Mouse (Mus musculus): ENCODE data around the gene Epn2. TPM values are rescaled to one million over a fixed set of nuclear protein-coding genes. Genes with fewer than 3 reads are reported as not detected.

Gene Epn2
- total RNA-seq, 2 experiments from 2014 or later = not detected

DNA sequence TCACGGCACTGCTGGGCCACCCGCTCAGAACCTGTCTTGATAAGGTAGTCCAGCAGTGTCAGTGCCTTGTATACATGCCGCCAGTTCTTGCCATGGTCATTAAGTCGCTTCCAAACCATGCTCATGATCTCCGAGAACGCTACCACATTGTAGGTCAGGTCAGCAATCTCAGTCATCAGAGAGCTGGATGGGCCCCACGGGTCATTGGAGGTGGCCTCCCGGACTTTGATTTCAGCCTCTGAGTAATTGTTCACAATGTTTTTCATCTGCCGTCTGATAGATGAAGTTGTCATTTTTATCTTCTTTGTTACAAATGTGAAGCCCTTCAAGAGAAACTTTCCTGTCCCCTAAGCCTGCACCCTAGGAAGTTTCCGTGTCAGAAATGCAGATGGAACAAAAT is 33.0 kb downstream of the Epn2 start:
- ATAC-seq (replicated peaks; ENCODE audit: poor library complexity, severe bottlenecking) = no peak

DNA sequence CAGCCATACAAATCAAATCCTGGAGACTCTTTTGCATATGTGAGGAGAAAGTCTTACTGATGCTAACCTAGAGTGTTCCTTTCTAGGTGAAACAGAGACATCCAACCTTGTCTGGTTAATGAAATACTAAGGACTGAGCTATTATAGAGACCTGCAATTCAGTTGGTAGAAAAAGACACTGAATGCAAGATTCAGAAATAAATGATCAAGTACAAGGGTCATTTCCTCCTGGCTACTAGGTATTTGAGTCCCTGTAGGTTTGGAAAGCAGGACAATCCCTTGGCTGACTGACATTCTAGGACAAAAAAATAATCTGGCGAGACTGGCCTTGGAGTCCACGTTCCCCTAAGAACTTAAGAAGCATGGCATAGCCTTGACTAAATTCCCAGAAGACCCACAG is 33.9 kb downstream of the Epn2 start:
- no peak for ATAC-seq (replicated peaks; ENCODE audit: poor library complexity, severe bottlenecking)

DNA sequence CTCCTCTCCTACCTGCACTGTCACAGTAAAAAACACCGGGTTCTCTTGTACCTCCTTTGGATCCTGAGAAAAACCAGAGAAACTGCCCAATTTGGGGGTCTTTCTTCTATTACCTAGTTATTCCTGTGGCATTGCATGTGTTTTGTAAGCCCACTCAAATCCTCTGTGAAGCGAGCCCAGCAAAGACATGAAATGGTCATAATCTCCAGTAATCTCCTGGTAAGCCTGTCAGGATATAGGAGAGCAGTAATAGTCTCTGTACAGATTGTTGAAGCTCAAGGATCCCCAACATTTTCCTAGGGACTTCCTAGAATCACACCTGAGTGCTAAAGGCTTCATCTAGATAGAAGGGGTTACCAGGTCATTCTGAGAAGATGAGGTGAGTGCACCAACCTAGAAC is 38.4 kb downstream of the Epn2 start:
- ATAC-seq (replicated peaks; ENCODE audit: poor library complexity, severe bottlenecking) = no peak

DNA sequence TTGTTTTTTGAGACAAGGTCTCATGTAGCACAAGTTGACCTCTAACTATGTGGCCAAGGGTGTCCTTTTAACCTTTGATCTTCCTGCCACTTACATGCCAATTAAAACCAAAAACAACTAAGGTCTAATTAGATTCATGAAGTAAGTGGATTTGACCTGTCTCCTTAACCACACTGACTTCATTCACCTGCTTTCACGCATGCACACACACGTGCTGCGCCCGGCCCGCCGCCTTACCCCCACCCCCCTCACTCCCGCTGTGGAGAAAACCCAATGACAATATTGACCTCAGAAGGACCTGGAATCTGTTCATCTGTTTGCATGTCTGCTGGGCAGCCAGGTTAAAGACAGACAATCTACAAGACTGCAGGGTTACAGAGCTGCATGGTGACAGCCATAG is 38.8 kb downstream of the Epn2 start:
- no peak for ATAC-seq (replicated peaks; ENCODE audit: poor library complexity, severe bottlenecking)

DNA sequence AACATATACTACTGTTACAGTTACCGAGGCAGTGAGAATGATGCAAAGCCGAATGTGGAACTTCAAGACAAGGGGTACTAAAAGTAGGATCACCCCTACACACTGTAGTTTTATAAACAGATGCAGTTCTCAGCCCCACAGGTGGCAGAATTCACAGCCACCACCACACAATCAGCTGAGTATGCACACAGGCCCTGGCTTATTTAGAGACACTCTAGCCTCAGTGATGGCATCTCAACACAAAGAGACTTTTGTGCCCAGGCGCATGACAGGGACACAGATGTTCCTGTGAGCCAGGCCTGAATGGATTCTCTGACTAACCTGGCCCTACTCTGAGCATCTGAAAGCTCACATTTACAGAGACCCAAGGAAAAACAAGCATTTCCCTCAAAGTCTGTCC is 42.1 kb downstream of the Epn2 start:
- no peak for ATAC-seq (replicated peaks; ENCODE audit: poor library complexity, severe bottlenecking)

DNA sequence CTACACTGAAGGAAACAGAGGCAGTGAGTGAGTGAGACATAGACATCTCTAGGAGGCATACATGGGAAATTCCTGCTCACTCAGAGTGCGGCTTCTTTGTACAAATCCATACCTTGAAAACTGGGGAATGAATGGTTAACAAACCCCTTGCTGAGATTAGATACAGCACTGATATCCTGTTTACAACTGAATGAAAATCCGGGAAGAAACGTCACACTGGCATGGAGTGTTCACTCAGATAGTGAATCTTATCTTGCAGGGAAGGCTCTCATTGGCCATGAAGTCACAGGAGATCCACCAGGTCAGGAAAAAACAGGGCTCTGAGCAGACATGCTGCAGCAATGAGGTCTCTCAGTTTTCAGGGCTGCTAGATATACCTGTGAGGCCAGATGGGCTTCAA is 42.5 kb downstream of the Epn2 start:
- ATAC-seq (replicated peaks; ENCODE audit: poor library complexity, severe bottlenecking) = no peak

DNA sequence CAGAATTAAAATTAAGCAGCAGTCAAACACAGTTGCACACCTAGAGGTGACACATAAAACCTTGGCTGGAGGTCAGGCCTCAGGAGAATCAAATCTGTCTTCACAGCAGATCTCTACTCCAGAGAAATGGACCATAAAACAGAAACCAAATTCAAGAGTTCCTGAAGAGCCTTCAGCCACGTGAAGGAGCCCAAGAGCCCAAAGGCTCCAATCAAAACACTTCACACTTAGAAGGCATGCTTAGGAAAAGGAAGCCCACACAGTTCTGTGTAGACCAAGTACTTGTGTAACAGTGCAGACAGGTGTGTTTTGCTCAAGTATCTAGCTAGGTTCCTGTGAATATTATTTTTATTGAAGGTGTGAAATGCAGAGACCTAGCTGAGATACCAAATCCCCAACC is 44.0 kb downstream of the Epn2 start:
- ATAC-seq (replicated peaks; ENCODE audit: poor library complexity, severe bottlenecking) = no peak

DNA sequence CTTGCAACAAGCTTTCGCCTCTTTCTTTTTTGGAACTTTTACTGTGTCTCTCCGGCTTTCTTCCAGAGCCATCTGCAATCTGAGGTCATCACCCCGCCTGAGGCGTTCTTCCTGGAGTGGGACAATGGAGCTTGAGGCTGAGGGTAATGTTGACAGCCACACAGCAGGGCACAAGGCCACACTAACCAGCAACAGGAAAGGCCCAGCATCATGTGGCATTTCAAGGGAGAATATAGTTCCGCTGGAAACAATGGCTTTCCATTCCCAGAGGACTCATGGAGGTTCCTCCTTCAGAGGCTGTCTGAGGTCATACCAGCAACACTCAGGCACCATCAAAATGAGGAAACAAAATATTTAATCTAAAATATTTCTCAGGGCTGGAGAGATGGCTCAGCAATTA is 45.9 kb downstream of the Epn2 start:
- no peak for ATAC-seq (replicated peaks; ENCODE audit: poor library complexity, severe bottlenecking)

DNA sequence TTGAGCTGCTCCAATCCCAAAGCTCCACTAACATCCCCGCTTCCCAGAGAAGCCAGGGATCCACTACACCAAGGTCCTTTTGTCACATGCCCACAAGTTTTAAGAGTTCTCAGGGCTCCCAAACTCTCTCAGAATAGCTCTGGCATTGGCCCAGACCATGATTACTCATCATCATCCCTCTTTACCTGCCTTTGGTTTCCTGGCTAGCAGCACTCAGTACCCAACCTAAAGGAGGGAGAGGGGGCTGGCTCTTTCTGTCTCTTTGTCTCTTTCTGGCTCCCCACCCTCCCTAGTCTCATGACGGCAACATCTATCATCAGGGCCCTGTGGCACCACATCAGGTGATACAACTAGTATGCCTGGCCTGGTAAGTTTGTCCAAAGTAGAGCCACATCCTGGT is 46.7 kb downstream of the Epn2 start:
- ATAC-seq (replicated peaks; ENCODE audit: poor library complexity, severe bottlenecking) = no peak

DNA sequence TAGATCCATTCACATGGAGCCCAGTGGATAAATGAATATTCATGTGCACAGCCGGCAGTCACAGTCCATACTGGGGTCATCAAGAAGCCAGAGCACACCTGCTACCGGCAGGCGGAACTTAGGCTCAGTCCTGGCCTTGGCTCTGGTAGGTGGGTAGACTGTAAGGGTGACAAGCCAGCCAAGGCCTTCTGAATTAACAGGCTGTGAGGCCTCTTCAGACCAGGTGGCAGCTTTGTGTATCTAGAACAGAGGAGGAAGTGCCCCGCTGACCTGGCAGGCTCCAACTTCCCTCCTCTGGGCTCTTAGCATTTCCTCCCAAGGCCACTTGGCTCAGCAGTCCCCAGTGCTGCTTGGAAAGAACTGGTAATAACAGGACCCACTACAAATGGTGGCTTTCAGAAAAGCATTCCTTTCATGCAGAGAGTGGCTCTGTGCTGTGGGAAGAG is 50.2 kb downstream of the Epn2 start:
- ATAC-seq (replicated peaks; ENCODE audit: poor library complexity, severe bottlenecking) = no peak; the same call in 1 of the 2 replicates

DNA sequence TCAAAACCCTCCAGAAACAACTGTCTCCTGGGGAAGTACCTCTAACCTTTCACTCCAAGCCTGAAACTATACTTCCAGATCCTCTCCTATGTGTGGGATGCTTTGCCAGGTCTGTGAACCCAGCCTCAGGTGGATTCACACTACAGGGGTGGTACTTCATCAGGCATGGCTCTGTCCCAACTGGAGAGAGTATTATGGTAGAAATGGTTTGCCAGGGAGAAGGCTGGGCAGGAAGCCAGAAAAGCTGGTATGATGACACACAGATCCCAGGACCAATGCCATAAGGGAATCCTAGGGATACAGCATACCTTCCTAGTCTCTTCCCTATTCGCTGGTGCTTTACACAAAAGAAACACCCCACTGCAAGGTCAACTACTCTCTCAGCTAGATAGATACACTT is 52.6 kb downstream of the Epn2 start:
- ATAC-seq (replicated peaks; ENCODE audit: poor library complexity, severe bottlenecking) = no peak

DNA sequence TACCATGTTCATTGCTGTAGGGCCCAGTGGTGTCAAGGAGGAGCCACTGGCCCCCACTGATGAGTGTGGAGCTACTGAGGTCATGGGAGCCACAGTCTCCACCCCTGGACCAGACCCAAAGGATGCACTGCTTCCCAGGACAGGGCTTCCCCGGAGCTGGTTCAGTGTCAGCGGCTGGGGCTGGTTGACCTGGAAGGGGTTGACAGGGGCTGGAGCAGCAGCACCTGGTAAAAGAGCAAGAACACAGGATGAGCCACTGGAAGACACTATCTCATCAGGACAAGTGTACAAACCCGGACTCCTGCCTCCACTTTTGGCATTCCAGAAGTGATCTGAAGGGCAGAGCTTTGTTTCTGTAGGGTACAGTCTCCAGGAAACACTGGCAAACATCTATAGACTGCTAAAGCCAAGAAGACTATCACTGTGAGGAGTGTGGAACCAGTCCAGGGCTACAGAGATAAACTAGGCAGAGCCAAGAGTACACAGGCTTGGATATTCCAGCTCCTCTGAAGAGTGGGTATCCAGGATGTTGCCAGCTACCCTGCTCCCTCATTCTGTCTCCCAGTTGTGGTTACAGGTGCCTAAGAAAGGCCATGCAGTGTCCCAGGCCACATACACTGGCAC is 59.9 kb downstream of the Epn2 start:
- ATAC-seq (replicated peaks; ENCODE audit: poor library complexity, severe bottlenecking) = no peak

DNA sequence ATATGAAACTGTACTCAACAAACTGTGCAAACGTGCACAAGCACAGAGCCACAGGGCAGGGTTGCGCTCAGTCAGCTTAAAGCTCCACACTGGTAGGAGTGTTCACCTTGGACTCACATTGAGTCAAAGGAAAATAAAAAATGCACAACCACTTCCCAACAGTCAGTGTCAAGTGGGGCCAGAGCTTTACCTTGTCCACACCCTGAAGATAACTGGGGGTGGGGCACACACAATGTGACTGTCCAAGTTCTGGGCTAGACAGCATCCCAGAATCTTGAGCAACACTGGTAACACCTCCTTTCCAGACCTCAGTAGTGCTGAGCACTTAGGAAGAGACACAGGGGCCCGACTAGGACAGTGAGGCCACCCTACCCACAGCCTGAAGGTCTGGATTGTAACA is 60.6 kb downstream of the Epn2 start:
- no peak for ATAC-seq (replicated peaks; ENCODE audit: poor library complexity, severe bottlenecking)

DNA sequence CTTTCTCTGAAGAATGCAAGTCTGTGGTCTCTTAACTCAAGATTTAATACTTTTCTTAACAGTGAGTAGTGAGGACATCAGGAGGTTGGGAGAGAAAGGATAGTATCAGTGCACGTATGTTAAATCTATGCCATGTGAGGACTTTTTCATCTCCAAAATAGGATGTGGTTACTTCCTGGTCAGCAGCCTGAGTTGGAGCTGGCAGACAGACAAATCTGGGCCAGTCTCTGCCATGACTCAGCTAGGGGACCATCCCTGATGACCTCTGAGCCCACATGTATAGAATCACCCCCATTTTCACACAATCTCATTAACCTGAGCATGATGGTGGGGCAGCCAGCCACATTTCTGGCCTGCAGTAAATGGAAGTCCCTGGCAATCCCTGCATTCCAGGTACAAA is 61.5 kb downstream of the Epn2 start:
- ATAC-seq (replicated peaks; ENCODE audit: poor library complexity, severe bottlenecking) = no peak

DNA sequence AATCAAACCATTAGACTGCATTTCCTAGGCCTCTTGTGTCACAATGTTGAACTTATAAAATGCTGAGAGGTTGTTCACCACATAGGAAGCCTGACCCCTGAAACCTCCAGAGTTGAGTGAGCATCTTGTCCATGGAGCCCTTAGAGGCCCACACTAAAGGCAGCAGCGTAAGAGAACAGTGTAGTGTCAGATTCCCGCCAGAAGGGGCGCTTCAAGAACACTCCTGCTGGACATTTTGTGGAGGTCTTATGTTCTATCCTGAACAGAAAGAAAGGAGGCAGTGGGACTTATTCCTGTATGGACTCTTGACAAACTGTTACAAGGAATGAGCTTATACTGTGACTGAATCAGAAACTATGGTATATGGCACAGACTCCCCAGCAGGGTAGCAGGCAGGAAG is 64.5 kb downstream of the Epn2 start:
- ATAC-seq (replicated peaks; ENCODE audit: poor library complexity, severe bottlenecking) = peak; percentile 50; the same call in 1 of the 2 replicates

DNA sequence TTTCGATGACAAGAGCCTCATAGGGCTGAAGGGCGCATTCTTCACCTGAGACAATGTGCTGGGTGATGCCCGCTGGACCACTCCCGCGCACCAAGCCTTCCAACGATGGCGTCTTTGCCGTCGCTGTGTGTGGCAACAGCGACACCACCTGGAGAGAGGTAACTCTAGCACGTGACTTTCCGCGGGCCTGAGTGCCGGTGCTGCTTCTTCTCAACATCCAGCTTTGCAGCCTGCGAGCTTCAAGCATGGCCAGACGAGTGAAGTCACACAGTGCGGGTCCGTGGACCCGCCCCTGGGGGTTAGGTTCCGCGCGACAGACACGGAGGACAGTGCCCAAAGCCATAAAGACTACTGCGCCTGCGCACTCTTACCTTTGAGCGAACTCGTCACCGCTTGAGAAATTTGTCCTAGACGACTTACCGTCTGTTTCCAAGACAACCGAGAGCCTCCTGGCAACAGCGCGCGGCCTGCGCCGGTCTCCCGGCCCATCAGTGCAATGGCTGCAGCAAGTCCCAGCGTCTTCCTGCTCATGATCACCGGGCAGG is 74.7 kb downstream of the Epn2 start, which contains the start of gene B9d1:
TSS of gene B9d1 (plus strand) at position 432 of the 545 bp plus-strand sequence.
- ATAC-seq (replicated peaks; ENCODE audit: poor library complexity, severe bottlenecking) = peak; percentile 94

DNA sequence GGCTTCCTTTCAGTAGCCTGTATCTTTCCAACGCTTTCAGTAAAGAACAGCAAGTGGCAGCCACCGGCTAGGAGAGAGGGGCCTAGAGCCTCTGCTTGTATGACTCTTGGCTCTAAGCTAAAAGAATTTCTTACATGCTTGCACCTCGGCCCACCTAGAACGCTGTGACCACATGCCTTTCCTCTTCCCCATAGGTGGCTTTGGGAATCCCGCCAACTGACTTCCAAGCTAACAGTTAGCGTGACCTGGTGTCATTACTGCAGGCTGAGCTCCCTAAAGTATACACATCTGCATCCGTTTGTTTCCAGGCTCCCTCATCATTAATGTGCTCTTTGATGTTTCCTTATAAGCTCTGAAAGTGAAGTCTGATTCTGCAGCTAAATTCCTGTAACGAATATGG is 75.6 kb downstream of the Epn2 start:
- no peak for ATAC-seq (replicated peaks; ENCODE audit: poor library complexity, severe bottlenecking)

DNA sequence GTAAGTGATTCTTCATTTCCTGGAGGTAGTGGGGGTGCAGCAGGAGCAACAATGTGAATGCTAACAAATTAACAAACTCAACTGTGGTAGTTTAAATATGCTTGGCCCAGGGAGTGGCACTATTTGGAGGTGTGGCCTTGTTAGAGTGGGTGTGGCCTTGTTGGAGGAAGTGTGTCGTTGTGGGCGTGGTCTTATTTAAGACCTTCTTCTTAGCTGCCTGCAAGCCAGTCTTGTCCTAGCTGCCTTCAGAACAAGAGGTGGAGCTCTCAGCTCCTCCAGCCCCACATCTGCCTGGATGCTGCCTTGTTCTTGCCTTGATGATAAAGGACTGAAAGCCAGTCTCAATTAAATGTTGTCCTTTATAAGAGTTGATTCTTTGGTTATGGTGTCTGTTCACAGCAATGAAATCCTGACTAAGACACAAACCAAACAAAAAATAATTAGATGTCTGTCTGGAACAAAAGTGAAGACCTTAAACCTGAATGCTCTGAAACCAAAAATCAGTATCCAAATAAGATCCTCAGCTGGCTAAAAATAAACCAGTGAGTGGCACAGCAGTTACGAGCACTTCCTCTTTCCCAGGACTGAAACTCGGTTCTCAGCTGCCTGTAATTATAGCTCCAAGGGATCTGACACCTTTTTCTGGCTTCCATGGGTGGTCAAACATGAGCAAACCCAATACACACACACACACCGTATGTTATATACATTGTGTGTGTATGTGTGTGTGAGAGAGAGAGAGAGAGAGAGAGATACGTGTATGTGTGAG is 80.6 kb downstream of the Epn2 start:
- peak; percentile 46 for ATAC-seq (replicated peaks; ENCODE audit: poor library complexity, severe bottlenecking)

DNA sequence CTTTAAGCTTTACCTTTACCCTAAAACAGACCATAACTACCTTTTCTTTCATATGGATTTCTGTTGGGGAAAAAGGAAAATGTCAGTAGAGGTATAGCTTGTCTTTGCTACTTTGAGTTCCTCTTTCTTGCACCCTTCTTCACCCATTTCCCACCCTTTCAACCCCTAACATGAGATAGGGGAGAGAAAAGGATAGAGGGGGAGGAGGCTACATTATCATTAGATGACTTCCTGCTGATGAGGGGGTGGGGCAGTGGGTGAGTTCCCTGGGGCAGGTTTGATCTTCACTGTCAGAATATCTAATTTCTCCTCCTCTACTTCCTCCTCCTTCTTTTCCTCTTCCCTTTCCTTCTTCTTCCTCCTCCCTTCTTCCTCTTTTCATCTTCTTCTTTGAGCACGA is 82.0 kb downstream of the Epn2 start:
- ATAC-seq (replicated peaks; ENCODE audit: poor library complexity, severe bottlenecking) = no peak

DNA sequence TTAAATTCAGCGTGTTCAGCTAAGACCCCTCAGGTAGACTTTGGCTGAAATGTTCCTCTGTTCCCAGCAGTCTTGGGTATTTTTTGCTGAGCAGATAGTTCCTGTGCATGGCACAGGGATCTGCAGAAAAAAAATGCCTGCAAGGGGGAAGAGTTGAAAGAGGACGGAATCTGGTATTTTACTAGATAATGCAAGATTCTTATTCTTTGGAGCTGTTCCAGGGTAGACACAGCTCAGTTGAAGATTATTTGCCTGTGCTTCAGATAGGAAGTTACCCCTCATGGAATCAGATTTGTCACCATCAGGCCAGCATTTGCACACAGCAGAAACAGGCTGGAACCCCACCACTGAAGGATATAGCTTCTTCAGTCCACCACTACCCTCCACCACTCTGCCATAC is 84.0 kb downstream of the Epn2 start:
- no peak for ATAC-seq (replicated peaks; ENCODE audit: poor library complexity, severe bottlenecking)

DNA sequence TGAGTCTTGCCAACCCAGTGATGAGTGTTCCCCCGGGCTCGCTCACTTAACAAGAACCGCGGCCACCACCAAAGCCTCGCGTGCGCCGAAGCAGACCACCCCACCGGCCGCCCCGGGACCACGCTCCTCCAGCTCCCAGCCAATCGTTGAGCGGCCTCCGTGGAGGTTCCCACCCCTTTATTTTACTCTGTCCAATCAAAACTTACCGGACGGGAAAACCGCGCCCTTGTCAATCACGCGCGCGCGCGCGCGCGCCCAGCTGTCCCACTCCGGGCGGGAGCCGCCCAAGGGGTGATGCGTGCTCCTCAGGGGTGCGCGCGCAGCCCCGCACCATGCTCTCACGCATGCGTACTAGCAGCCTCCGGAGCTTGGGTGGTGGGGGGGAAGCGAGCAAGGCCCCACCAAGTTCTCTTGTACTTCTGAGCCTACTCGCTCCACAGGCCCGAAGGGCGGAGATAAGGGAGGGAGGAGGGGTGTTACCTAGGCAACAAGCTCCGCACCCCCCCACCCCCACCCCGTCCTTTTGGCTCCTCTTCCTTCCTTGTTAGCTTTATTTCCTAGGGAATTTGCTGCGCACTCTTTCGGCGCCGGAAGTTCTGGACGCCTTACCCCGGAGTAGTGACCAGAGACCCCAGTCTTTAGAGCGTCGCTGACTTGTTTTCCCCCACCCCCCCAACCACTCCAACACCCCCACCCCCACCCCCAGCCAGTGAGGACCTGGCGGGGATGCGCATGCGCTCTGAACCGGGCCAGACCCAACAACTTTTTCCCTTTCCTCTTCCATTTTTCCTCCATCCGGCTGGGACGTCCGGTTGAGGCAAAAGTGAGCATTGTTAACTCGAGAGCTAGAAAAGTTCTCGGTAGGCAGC is 85.1 kb downstream of the Epn2 start, which contains the start of gene Mapk7:
TSS of gene Mapk7 (minus strand) at position 278 of the 869 bp plus-strand sequence.
- ATAC-seq (replicated peaks; ENCODE audit: poor library complexity, severe bottlenecking) = peak; percentile 87

All from granulocyte monocyte progenitor cell, adult 5-6 weeks (primary cell).